Mouse (Mus musculus): ENCODE measurements around the gene Lrig3. TPM values are rescaled to one million over a fixed set of nuclear protein-coding genes. Genes with fewer than 3 reads are reported as not detected.

The Lrig3 gene
- polyA plus RNA-seq, 1 experiment: 4.4 TPM

DNA sequence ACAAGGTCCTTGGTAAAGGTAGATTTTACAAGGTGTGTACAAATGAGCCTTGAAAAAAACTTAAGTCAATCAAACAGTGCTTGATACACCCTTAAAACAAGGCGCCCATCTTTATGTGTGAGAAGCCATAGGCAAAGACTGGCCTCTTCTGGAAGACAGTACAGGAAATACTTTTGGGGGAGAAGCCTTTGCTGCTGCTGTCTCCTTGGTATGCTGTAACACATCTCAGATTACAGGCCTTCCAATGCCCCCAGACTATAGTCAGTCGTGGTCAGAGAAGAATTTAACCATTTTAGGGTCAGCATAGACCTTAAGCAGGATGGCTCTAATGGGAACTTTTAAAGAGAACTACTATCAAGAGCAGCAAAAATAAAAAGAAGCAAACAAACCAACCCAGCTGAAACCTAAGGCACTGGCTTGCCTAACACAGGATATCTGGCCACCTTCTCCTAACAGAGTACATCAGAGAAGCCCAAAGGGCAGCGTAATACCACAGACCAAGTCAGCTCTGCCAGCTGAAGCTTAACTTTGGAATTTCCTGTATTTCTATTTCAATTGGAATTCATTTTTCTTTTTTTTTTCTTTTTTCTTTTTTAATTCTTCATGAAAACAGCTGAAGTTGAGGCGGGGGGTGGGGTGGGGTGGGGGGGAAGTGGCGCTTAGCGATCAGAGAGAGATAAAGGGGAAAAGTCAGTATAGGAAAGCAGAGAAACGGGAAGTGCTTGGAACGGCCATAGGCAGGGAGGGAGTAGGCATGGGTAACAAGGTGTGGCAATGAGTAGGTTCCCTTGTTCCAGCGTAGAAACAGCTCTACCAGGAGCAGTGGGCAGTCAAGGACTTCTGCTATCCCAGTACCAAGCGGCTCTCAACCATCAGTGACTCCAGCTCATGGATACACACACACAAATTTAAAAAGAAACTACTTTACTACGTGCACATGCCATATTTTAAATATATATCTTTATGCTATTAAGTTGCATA lies 28.2 kb upstream of the Lrig3 start:
- no peak for TF ChIP-seq POLR2A (IDR thresholded peaks at IDR 0.05; ENCODE audit: borderline replicate concordance, insufficient read depth, low read length)
- Histone ChIP-seq H3K27ac (ENCODE audit: insufficient read depth, low read length) (no peak overlapping the region), H3K27me3 (ENCODE audit: control insufficient read depth, insufficient read depth, low read length) (no peaks in the 10 kb centered on the region), H3K4me1 (ENCODE audit: control insufficient read depth, insufficient read depth, low read length) (no peaks in the 10 kb centered on the region), H3K4me3 (replicated peaks; ENCODE audit: insufficient read depth, low read depth, low read length) (no peak overlapping the region)
- WGBS: 81% methylated on average over 11 of the region's 11 CpGs
- DNase-seq: no peak

DNA sequence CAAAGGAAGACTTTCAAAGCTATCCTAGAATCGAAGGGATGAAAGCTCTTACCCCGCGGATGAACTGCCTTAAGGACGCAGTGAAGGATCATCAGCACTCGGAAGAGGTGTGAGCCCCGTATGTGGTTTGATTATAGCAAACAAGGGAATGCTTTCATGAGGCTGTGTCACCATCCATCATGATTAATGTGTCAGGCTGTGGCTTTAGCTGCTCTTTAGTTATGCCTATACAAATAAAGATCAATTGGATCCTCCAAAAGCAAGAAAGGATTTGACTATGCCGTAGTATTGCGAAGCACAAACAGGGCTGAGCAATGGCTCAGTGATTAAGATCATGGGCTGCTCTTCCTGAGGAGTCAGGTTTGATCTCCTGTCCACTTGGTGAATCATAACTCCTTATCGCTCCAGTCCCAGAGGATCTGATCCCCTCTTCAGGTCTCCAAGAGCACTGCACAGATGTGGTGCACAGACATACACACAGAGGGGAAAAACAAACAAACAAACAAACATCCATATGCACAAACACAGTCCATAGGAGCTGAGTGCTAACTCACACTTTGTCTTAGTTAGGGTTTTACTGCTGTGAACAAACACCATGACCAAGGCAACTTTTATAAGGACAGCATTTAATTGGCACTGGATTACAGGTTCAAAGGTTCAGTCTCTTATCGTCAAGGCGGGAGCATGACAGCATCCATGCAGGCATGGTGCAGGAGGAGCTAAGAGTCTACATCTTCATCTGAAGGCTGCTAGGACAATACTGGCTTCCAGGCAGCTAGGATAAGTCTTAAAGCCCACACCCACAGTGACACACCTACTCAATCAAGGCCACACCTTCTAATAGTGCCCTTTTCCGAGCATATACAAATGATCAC lies 27.2 kb upstream of the Lrig3 start:
- H3K4me3 ChIP-seq (replicated peaks; ENCODE audit: insufficient read depth, low read depth, low read length): no peak overlapping the region
- DNase-seq: no peak
- H3K27me3 ChIP-seq (ENCODE audit: control insufficient read depth, insufficient read depth, low read length): no peaks in the 10 kb centered on the region
- TF ChIP-seq CTCF (IDR thresholded peaks at IDR 0.05; ENCODE audit: borderline replicate concordance, insufficient read depth, low read depth, low read length): no peak
- TF ChIP-seq POLR2A (IDR thresholded peaks at IDR 0.05; ENCODE audit: borderline replicate concordance, insufficient read depth, low read length): no peak
- WGBS: 94% methylated on average over 12 of the region's 12 CpGs
- no peaks in the 10 kb centered on the region for H3K4me1 ChIP-seq (ENCODE audit: control insufficient read depth, insufficient read depth, low read length)
- H3K27ac ChIP-seq (ENCODE audit: insufficient read depth, low read length): no peak overlapping the region

DNA sequence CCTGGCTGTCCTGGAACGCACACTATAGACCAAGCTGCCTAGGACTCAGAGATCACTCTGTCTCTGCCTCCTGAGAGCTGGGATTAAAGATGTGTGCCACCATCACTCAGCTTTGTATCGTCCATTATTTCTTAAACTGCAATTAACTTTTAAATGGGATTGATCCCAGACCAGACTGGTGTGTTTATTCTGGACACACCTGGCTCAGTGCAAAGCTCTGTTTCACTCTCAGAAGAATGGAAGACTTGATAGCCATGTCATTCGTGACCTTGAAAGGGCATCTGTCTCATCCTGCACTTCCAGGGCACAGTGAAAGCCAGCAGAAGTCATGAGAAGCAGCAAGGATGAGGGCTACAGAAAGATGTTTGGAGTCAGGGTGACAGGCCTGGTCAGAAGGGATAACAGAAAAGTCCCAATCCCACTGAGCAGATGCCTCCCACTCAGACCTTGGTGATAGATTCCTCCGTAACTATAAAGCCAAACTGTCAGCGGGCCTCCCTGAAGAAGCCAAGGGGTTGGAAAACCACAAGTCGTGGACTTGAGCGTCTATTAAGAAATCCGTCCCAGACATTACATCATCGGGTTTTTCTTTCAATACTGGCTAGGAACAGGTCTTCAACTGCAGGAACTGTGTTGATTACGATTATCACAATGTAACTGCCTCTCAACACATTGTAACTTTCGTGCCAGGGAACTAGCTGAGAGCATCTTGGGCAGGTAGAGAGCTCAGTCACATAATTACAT lies 25.5 kb upstream of the Lrig3 start:
- DNase-seq: no peak
- WGBS: 83% methylated on average over 11 of the region's 11 CpGs
- no peak for TF ChIP-seq CTCF (IDR thresholded peaks at IDR 0.05; ENCODE audit: borderline replicate concordance, insufficient read depth, low read depth, low read length)
- no peak for TF ChIP-seq POLR2A (IDR thresholded peaks at IDR 0.05; ENCODE audit: borderline replicate concordance, insufficient read depth, low read length)
- Histone ChIP-seq H3K27me3 (ENCODE audit: control insufficient read depth, insufficient read depth, low read length) (no peaks in the 10 kb centered on the region), H3K27ac (ENCODE audit: insufficient read depth, low read length) (no peak overlapping the region), H3K4me1 (ENCODE audit: control insufficient read depth, insufficient read depth, low read length) (no peaks in the 10 kb centered on the region), H3K4me3 (replicated peaks; ENCODE audit: insufficient read depth, low read depth, low read length) (no peak overlapping the region)

DNA sequence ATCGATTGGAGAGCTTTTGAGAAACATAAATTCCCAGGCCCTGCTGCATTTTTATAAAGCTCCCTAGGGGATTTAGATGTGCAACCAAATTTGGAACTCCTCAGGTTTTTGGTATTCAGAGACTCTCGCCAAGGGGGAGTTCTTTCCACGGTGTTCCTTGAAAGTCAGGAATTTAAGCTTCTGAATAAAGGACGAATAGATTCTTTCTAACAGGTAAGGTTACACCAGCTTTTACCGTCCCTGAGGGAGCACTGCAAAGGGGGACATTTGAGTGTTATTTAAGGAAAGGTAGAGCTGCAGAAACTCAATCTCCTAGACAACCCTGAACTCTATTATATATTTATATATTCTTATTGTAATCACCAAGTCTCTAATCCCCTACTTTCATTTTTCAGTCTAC lies 22.9 kb upstream of the Lrig3 start:
- DNase-seq: no peak
- no peak overlapping the region for H3K27ac ChIP-seq (ENCODE audit: insufficient read depth, low read length)
- 43% methylated on average over 5 of the region's 5 CpGs for WGBS
- H3K27me3 ChIP-seq (ENCODE audit: control insufficient read depth, insufficient read depth, low read length): no peaks in the 10 kb centered on the region
- TF ChIP-seq CTCF (IDR thresholded peaks at IDR 0.05; ENCODE audit: borderline replicate concordance, insufficient read depth, low read depth, low read length): no peak
- no peak for TF ChIP-seq POLR2A (IDR thresholded peaks at IDR 0.05; ENCODE audit: borderline replicate concordance, insufficient read depth, low read length)
- no peak overlapping the region for H3K4me3 ChIP-seq (replicated peaks; ENCODE audit: insufficient read depth, low read depth, low read length)
- no peaks in the 10 kb centered on the region for H3K4me1 ChIP-seq (ENCODE audit: control insufficient read depth, insufficient read depth, low read length)

DNA sequence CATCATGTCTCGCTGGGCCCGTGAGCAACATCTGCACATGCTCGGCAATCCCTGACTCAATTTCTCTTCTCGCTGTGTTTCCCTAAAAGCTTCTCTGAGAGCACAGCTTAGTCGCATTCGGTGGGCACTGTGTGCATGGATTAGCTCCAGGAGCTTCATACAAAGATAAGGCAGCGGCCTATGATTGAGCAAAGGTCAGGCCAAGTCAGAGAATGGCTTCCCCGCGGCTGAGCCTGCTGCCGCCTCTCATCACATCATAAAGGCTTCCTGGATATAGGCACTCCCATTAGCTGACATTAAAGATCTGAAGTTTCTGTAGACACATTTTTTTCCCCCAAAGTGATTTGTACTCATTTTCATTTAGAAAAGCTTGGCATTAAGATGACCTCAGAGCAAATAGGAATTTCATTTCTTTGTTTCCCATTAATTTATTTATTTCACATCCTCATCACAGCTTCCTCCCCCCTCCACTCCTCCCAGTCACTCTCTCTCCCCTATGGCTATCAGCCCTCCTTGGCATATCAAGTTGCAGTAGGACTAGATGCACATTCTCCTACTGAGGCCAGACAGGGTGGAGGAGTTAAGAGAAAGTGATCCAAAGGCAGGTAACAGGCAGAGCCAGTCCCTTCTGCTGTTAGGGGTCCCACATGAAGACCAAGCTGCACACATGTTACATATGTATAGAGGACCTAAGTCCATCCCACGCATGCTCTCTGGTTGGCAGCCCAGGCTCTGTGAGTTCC lies 21.0 kb upstream of the Lrig3 start:
- Histone ChIP-seq H3K27me3 (ENCODE audit: control insufficient read depth, insufficient read depth, low read length) (no peaks in the 10 kb centered on the region), H3K4me3 (replicated peaks; ENCODE audit: insufficient read depth, low read depth, low read length) (no peak overlapping the region), H3K27ac (ENCODE audit: insufficient read depth, low read length) (no peak overlapping the region), H3K4me1 (ENCODE audit: control insufficient read depth, insufficient read depth, low read length) (no peaks in the 10 kb centered on the region; the same call in 1 of the 2 replicates)
- WGBS: 55% methylated on average over 11 of the region's 11 CpGs
- no peak for DNase-seq
- no peak for TF ChIP-seq CTCF (IDR thresholded peaks at IDR 0.05; ENCODE audit: borderline replicate concordance, insufficient read depth, low read depth, low read length)
- TF ChIP-seq POLR2A (IDR thresholded peaks at IDR 0.05; ENCODE audit: borderline replicate concordance, insufficient read depth, low read length): no peak

DNA sequence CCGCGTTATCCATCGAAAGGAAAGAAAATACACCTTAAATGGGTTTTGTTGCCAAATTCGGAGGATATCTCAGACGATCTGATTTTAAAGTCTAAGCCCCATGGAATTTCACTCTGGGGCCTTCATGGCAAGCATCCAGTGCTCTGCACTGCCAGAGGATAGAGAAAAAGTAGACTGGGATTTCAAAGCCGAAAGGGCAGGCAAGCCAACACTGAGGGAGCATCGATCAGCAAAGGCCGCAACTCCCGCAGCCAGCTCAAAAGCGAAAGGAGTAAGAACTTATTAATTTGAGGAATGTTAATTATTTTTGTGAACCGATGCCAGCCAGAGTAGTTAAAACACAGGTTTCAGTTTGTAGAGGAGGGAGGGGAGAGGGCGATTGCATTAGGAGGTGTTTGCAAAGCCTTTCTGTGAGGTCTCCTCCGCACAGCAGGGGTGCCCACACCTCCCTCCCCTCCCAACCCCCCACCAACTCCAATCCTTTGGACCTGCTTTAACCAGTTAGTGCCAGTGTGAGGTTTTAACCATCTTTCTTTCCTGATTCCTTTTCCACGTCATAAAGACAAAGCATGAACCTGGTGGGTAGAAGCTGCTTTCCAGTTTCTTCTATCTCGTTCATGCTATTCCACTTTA lies 17.0 kb upstream of the Lrig3 start:
- DNase-seq: no peak
- 31% methylated on average over 15 of the region's 15 CpGs for WGBS
- no peaks in the 10 kb centered on the region for H3K27me3 ChIP-seq (ENCODE audit: control insufficient read depth, insufficient read depth, low read length)
- no peak overlapping the region for H3K27ac ChIP-seq (ENCODE audit: insufficient read depth, low read length)
- no peak overlapping the region for H3K4me3 ChIP-seq (replicated peaks; ENCODE audit: insufficient read depth, low read depth, low read length)
- no peaks in the 10 kb centered on the region; the same call in 1 of the 2 replicates for H3K4me1 ChIP-seq (ENCODE audit: control insufficient read depth, insufficient read depth, low read length)
- no peak for TF ChIP-seq POLR2A (IDR thresholded peaks at IDR 0.05; ENCODE audit: borderline replicate concordance, insufficient read depth, low read length)
- TF ChIP-seq CTCF (IDR thresholded peaks at IDR 0.05; ENCODE audit: borderline replicate concordance, insufficient read depth, low read depth, low read length): no peak

Data from cerebellum, adult 2 months (tissue).